Mouse (Mus musculus) MEL (cell line): Measurements from ENCODE around the gene Gm20422. TPM values are rescaled to one million over a fixed set of nuclear protein-coding genes. Genes with fewer than 3 reads are reported as not detected.

Source experiments
- DNase-seq: peaks from one replicate; pipeline ENCODE4 v3.0.0; 2011; ENCODE audit warnings: low read depth, low spot score
- H3K27ac ChIP-seq: 2 replicates; pipeline ENCODE4 v1.5.1; 2012; ENCODE audit warnings: low read depth, mild to moderate bottlenecking, control low read depth, low read length, moderate library complexity; ENCODE audit not compliant: control insufficient read depth
- H3K27me3 ChIP-seq, 2 experiments: fragments of 150-350 bp in 1 of 2; sonication (generic) in 1 of 2; 2 replicates each; pipeline ENCODE4 v1.6.1; 2012; ENCODE audit warnings: low read length in 2 of 2, mild to moderate bottlenecking in 2 of 2, improper control_type of control experiment in 1 of 2, moderate library complexity in 1 of 2; ENCODE audit not compliant: insufficient read depth in 2 of 2, control insufficient read depth in 1 of 2
- H3K36me3 ChIP-seq, 2 experiments: 2 replicates each; pipeline ENCODE4 v1.6.1; 2012 to 2014; ENCODE audit warnings: low read length in 2 of 2, improper control_type of control experiment in 1 of 2, inconsistent platforms in 1 of 2, mild to moderate bottlenecking in 1 of 2; ENCODE audit not compliant: insufficient read depth in 2 of 2, control insufficient read depth in 1 of 2
- H3K4me1 ChIP-seq, 2 experiments: fragments of 150-350 bp in 1 of 2; sonication (generic) in 1 of 2; 2 replicates each; pipeline ENCODE4 v1.6.1; 2012; ENCODE audit warnings: low read length in 2 of 2, improper control_type of control experiment in 1 of 2, mild to moderate bottlenecking in 1 of 2; ENCODE audit not compliant: insufficient read depth in 2 of 2, control insufficient read depth in 1 of 2
- H3K4me3 ChIP-seq, 2 experiments: fragments of 150-350 bp in 1 of 2; sonication (generic) in 1 of 2; 2 replicates each; pipeline ENCODE4 v1.5.1; 2012; ENCODE audit warnings: low read depth in 2 of 2, low read length in 2 of 2, mild to moderate bottlenecking in 2 of 2, moderate library complexity in 2 of 2, control low read depth in 1 of 2, improper control_type of control experiment in 1 of 2; ENCODE audit not compliant: control insufficient read depth in 1 of 2, insufficient read depth in 1 of 2
- H3K79me2 ChIP-seq: 2 replicates; pipeline ENCODE4 v1.6.1; 2012; ENCODE audit warnings: mild to moderate bottlenecking, low read length, moderate library complexity; ENCODE audit not compliant: control insufficient read depth, poor library complexity, insufficient read depth
- H3K9ac ChIP-seq: 2 replicates; pipeline ENCODE4 v1.6.1; 2012; ENCODE audit warnings: low read depth, mild to moderate bottlenecking, control low read depth, low read length, moderate library complexity; ENCODE audit not compliant: control insufficient read depth, poor library complexity, severe bottlenecking
- H3K9me3 ChIP-seq: fragments of 150-350 bp; sonication (generic); replicated peaks from 2 replicates; pipeline ENCODE4 v1.6.1; 2012; ENCODE audit warnings: mild to moderate bottlenecking, low read length, improper control_type of control experiment, moderate library complexity; ENCODE audit not compliant: insufficient read depth
- CHD1 ChIP-seq: IDR thresholded peaks from 2 replicates; pipeline ENCODE4 v1.6.1; 2012; ENCODE audit warnings: low read depth, mild to moderate bottlenecking, inconsistent platforms, low read length, improper control_type of control experiment
- CHD2 ChIP-seq: IDR thresholded peaks from 2 replicates; pipeline ENCODE4 v1.6.1; 2011; ENCODE audit warnings: low read length, improper control_type of control experiment
- CTCF ChIP-seq, 3 experiments: IDR thresholded peaks in 2 of 3; conservative IDR thresholded peaks in 1 of 3; 2 replicates each; pipeline ENCODE4 v1.5.1; 2011 to 2012; ENCODE audit warnings: low read length in 3 of 3, low read depth in 2 of 3, mild to moderate bottlenecking in 2 of 3, improper control_type of control experiment in 1 of 3, inconsistent platforms in 1 of 3, mixed read lengths in 1 of 3, moderate library complexity in 1 of 3; ENCODE audit not compliant: control insufficient read depth in 1 of 3, insufficient read depth in 1 of 3, poor library complexity in 1 of 3, severe bottlenecking in 1 of 3
- ELF1 ChIP-seq: IDR thresholded peaks from 2 replicates; pipeline ENCODE4 v1.6.1; 2014; ENCODE audit warnings: low read depth, mild to moderate bottlenecking, inconsistent platforms, low read length, improper control_type of control experiment, moderate library complexity
- EP300 ChIP-seq, 2 experiments: IDR thresholded peaks; 2 replicates each; pipeline ENCODE4 v1.6.1; 2011; ENCODE audit warnings: improper control_type of control experiment in 2 of 2, low read length in 2 of 2, low read depth in 1 of 2, mild to moderate bottlenecking in 1 of 2
- ETS1 ChIP-seq: IDR thresholded peaks from 2 replicates; pipeline ENCODE4 v1.6.1; 2012; ENCODE audit warnings: low read depth, mild to moderate bottlenecking, inconsistent platforms, low read length, improper control_type of control experiment, moderate library complexity
- GABPA ChIP-seq: IDR thresholded peaks from 2 replicates; pipeline ENCODE4 v1.6.1; 2012; ENCODE audit warnings: low read depth, mild to moderate bottlenecking, inconsistent platforms, low read length, improper control_type of control experiment, moderate library complexity
- HCFC1 ChIP-seq: IDR thresholded peaks from 2 replicates; pipeline ENCODE4 v1.6.1; 2012; ENCODE audit warnings: low read depth, mild to moderate bottlenecking, inconsistent platforms, low read length, improper control_type of control experiment, moderate library complexity
- MAX ChIP-seq: IDR thresholded peaks from 2 replicates; pipeline ENCODE4 v1.6.1; 2011; ENCODE audit warnings: low read length, improper control_type of control experiment
- MEF2A ChIP-seq: IDR thresholded peaks from 2 replicates; pipeline ENCODE4 v1.6.1; 2014; ENCODE audit warnings: low read depth, mild to moderate bottlenecking, inconsistent platforms, low read length, improper control_type of control experiment; ENCODE audit not compliant: poor library complexity, insufficient replicate concordance, severe bottlenecking; ENCODE audit errors: extremely low read depth
- MXI1 ChIP-seq: IDR thresholded peaks from 2 replicates; pipeline ENCODE4 v1.6.1; 2011; ENCODE audit warnings: mild to moderate bottlenecking, low read depth, low read length, improper control_type of control experiment
- MYC ChIP-seq: IDR thresholded peaks from 2 replicates; pipeline ENCODE4 v1.6.1; 2011; ENCODE audit warnings: low read depth, mild to moderate bottlenecking, low read length, improper control_type of control experiment, moderate library complexity
- NRF1 ChIP-seq: IDR thresholded peaks from 2 replicates; pipeline ENCODE4 v1.6.1; 2014; ENCODE audit warnings: low read depth, mild to moderate bottlenecking, inconsistent platforms, low read length, improper control_type of control experiment, moderate library complexity; ENCODE audit not compliant: poor library complexity, insufficient read depth, severe bottlenecking
- POLR2A ChIP-seq, 2 experiments: IDR thresholded peaks; 2 replicates each; pipeline ENCODE4 v1.6.1; 2011 to 2012; ENCODE audit warnings: low read length in 2 of 2, mild to moderate bottlenecking in 2 of 2, control low read depth in 1 of 2, improper control_type of control experiment in 1 of 2, low read depth in 1 of 2, moderate library complexity in 1 of 2; ENCODE audit not compliant: control insufficient read depth in 1 of 2, insufficient read depth in 1 of 2, poor library complexity in 1 of 2
- POLR2AphosphoS2 ChIP-seq: IDR thresholded peaks from 2 replicates; pipeline ENCODE4 v1.6.1; 2011; ENCODE audit warnings: low read length, improper control_type of control experiment
- POLR2AphosphoS5 ChIP-seq: IDR thresholded peaks from 2 replicates; pipeline ENCODE4 v1.6.1; 2012; ENCODE audit warnings: low read depth, borderline replicate concordance, mild to moderate bottlenecking, inconsistent platforms, low read length, moderate library complexity, mixed read lengths
- RCOR1 ChIP-seq: IDR thresholded peaks from 2 replicates; pipeline ENCODE4 v1.6.1; 2012; ENCODE audit warnings: low read depth, mild to moderate bottlenecking, inconsistent platforms, low read length, improper control_type of control experiment
- SMC3 ChIP-seq: IDR thresholded peaks from 2 replicates; pipeline ENCODE4 v1.6.1; 2011; ENCODE audit warnings: low read depth, low read length, improper control_type of control experiment
- UBTF ChIP-seq: IDR thresholded peaks from 2 replicates; pipeline ENCODE4 v1.6.1; 2012; ENCODE audit warnings: low read depth, mild to moderate bottlenecking, inconsistent platforms, low read length, improper control_type of control experiment, moderate library complexity, borderline replicate concordance; ENCODE audit not compliant: insufficient read depth
- USF1 ChIP-seq: IDR thresholded peaks from 2 replicates; pipeline ENCODE4 v1.6.1; 2014; ENCODE audit warnings: low read depth, mild to moderate bottlenecking, inconsistent platforms, low read length, improper control_type of control experiment, moderate library complexity
- USF2 ChIP-seq, 2 experiments: IDR thresholded peaks; 2 replicates each; pipeline ENCODE4 v1.6.1; 2011 to 2012; ENCODE audit warnings: improper control_type of control experiment in 2 of 2, low read length in 2 of 2, borderline replicate concordance in 1 of 2, inconsistent platforms in 1 of 2, low read depth in 1 of 2, mild to moderate bottlenecking in 1 of 2; ENCODE audit not compliant: insufficient read depth in 1 of 2
- ZNF384 ChIP-seq: IDR thresholded peaks from 2 replicates; pipeline ENCODE4 v1.6.1; 2012; ENCODE audit warnings: low read depth, mild to moderate bottlenecking, inconsistent platforms, low read length, improper control_type of control experiment
- polyA plus RNA-seq, 2 experiments: library from polyadenylated mRNA; stranded (reverse) in 1 of 2; unstranded in 1 of 2; fragments of >175 nt in 1 of 2; fragments of >200 nt in 1 of 2; gene quantifications; 2 replicates each; pipeline versions ENCODE4 v1.2.1 to v1.2.4; 2012; ENCODE audit warnings: low replicate concordance in 2 of 2, low read depth in 1 of 2; ENCODE audit not compliant: insufficient read length in 2 of 2, insufficient read depth in 1 of 2, missing spikeins in 1 of 2
- total RNA-seq: library from RNA; depleted of rRNA; stranded (reverse); fragments of 300-350 nt; gene quantifications from 2 replicates; pipeline ENCODE4 v1.2.3, GENCODE M21; 2012

Gm20422 gene
- total and polyA plus RNA-seq, 3 experiments = not detected

DNA sequence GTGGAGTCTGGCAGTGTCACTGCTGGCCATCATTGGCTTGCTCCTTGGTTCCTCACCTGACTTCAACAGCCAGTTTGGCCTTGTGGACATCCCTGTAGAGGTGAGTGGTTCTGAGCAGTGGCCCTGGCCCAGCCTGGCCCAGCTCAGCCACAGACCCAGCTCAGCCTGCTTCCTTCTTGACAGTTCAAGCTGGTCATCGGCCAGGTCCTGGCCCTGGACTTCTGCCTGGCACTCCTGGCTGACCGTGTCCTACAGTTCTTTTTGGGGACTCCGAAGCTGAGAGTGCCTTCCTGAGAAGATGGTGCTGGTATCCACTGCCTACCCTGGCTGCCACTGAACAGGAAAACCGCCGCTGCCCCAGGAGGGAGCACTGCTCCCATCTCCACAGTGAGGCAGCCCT, 32.5 kb upstream of the Gm20422 start:
- no peak for TF ChIP-seq USF1
- no peak for TF ChIP-seq CHD2
- no peak for TF ChIP-seq SMC3
- TF ChIP-seq RCOR1 = no peak
- TF ChIP-seq MYC = no peak
- no peak for TF ChIP-seq UBTF
- TF ChIP-seq MXI1 = no peak
- no peak for TF ChIP-seq ZNF384
- TF ChIP-seq CHD1 = no peak
- no peak for TF ChIP-seq MEF2A
- TF ChIP-seq CTCF (IDR thresholded peaks at IDR 0.05 in 2 of 3, conservative IDR thresholded peaks at IDR 0.05 in 1 of 3; ENCODE audit: control insufficient read depth in 1 of 3, insufficient read depth in 1 of 3, low read depth in 2 of 3, low read length in 3 of 3, poor library complexity in 1 of 3, severe bottlenecking in 1 of 3) = no peak
- no peak for TF ChIP-seq NRF1
- TF ChIP-seq POLR2A (IDR thresholded peaks at IDR 0.05; ENCODE audit: control insufficient read depth in 1 of 2, insufficient read depth in 1 of 2, low read depth in 1 of 2, low read length in 2 of 2, poor library complexity in 1 of 2) = no peak
- no peak for TF ChIP-seq POLR2AphosphoS2
- no peak for TF ChIP-seq HCFC1
- no peak for TF ChIP-seq MAX
- no peak for TF ChIP-seq EP300 (IDR thresholded peaks at IDR 0.05; ENCODE audit: low read depth in 1 of 2, low read length in 2 of 2)
- TF ChIP-seq ELF1 = no peak
- TF ChIP-seq ETS1 = no peak
- TF ChIP-seq, all 39 proteins: peak for 0
- Histone ChIP-seq H3K27me3 (no peaks in the 10 kb centered on the region), H3K4me1 (no peaks in the 10 kb centered on the region), H3K79me2 (peaks cover 7% of the 10 kb centered on the region), H3K9me3 (no peaks in the 10 kb centered on the region), H3K4me3 (no peak overlapping the region), H3K9ac (no peak overlapping the region), H3K36me3 (peaks cover 6 to 7% of the 10 kb centered on the region in 2 experiments; a peak in 3 of 4 replicates), H3K27ac (no peak overlapping the region)
- DNase-seq = no peak

DNA sequence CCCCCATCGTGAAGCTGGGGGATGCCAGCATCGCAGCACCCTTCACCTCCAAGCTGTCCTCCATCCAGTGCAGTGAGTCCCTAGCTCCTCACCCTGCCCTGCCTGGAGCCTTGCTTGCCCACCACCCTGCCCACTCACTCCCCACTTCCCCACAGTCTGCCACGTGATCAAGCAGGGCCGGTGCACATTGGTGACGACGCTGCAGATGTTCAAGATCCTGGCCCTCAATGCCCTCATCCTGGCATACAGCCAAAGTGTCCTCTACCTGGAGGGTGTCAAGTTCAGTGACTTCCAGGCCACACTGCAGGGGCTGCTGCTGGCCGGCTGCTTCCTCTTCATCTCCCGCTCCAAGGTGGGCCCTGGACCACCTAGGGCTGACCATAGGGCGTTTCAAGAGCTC, 30.8 kb upstream of the Gm20422 start:
- TF ChIP-seq USF1 (no peak), ELF1 (no peak), MXI1 (no peak), ZNF384 (no peak), GABPA (no peak), POLR2AphosphoS5 (no peak), USF2 (IDR thresholded peaks at IDR 0.05; ENCODE audit: borderline replicate concordance in 1 of 2, insufficient read depth in 1 of 2, low read depth in 1 of 2, low read length in 2 of 2) (no peak)
- Histone ChIP-seq H3K9ac (no peak overlapping the region), H3K27ac (no peak overlapping the region), H3K4me1 (no peaks in the 10 kb centered on the region), H3K36me3 (peaks cover 6 to 7% of the 10 kb centered on the region in 2 experiments; a peak in 3 of 4 replicates), H3K4me3 (no peak overlapping the region), H3K79me2 (peaks cover 7% of the 10 kb centered on the region), H3K27me3 (no peaks in the 10 kb centered on the region), H3K9me3 (no peaks in the 10 kb centered on the region)
- no peak for DNase-seq
